Mouse (Mus musculus) bone marrow, adult 2 months (tissue): ENCODE measurements around the gene Prpf3.

Source experiments
- CTCF ChIP-seq: fragments of 200-500 bp; IDR thresholded peaks from 2 replicates; pipeline ENCODE4 v1.5.1; 2011; ENCODE audit warnings: low read length, control low read depth; ENCODE audit not compliant: control insufficient read depth, insufficient read depth
- POLR2A ChIP-seq: fragments of 200-500 bp; IDR thresholded peaks from 2 replicates; pipeline ENCODE4 v1.6.1; 2011; ENCODE audit warnings: low read depth, mild to moderate bottlenecking, control low read depth, low read length, borderline replicate concordance; ENCODE audit not compliant: control insufficient read depth

- TF ChIP-seq POLR2A (no peak), CTCF (no peak)
Observed at GRCm38 (mm10) chr3:95866071-95866470, 10.4 kb upstream of the Prpf3 start.
